Mouse (Mus musculus): Measurements from ENCODE around the gene Rpp14. TPM values are rescaled to one million over a fixed set of nuclear protein-coding genes. Genes with fewer than 3 reads are reported as not detected.
A peak's percentile ranks its signal among the peaks of the same experiment; 100 is the strongest.

Rpp14 gene
- 10 to 100 TPM; 32.7 to 40.2 TPM for total RNA-seq (2021)
- long read RNA-seq, experiment 1, transcript Rpp14-201 (6 exons, 2,401 nt) = major isoform, 30 of 37 reads
- long read RNA-seq, experiment 1, partial matches to known transcripts = 1 of 37 reads
- long read RNA-seq, experiment 1, other reads (novel, unspliced or antisense) = 6 of 37 reads
- long read RNA-seq, experiment 2, transcript Rpp14-201 (6 exons, 2,401 nt) = major isoform, 17 of 22 reads
- long read RNA-seq, experiment 2, partial matches to known transcripts = 1 of 22 reads
- long read RNA-seq, experiment 2, other reads (novel, unspliced or antisense) = 4 of 22 reads

DNA sequence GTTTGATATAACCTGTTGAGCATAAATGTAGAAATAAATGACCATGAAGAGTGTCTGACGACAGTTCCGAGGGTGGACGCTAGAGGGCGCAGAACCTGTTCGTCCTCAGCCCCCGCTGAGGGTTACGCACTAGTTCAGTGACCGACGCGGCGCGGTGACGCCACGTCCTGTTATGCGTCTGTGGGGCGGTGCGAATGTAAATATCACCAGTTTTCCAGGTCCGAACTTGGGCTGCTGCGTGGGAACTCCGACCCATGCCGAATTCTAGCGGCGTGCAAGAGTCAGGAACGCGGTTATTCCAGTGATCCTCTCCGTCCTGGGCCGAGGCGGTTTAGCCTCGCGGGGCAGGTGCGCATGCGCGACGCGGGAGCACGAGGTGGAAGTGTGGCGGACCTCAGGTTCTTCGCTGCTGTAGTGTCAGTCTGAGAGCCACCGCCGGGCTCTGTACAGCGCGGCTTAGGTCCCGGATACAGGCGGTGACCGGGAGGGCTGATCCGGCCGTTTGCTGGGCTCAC is at the start of gene Rpp14:
Gene Rpp14 (plus strand): TSS at position 203 of the 515 bp plus-strand sequence.
- H3K4me3 ChIP-seq = peak within 1 kb of the TSS; percentile 82
- peak; percentile 94 to 98 for DNase-seq (ENCODE audit: extremely low spot score in 1 of 2, low spot score in 2 of 2)
- peak within 1 kb of the TSS; percentile 99 for H3K27ac ChIP-seq
- intact Hi-C loops (cut with DNase I) = loop anchor here (5.0 kb wide), 1 partner anchor 118 kb away; no protein-coding TSS in a partner anchor
- TF ChIP-seq CTCF (IDR thresholded peaks at IDR 0.05) = peak; percentile 98

DNA sequence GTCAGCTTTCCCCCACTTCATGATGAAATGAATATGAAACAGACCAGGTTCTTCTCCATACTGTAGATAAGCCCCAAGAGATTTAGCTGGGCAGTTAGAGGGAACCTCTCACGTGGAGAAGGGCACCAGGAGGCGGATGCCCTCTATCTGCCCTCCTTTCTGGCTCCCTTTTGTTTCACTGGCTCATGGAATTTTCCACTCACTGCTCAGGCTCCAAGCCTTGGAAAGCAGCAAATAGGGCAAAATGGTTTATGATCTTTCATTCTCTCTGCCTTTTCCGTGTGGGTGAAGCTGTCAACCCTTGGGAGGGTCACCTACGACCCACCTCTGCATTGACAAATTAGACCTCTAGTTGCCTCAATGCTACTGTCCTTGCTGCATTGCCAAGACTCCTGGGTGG is 49.6 kb upstream of the Rpp14 start:
- Histone ChIP-seq H3K4me3 (no peak overlapping the region), H3K27ac (peak overlapping the region; percentile 44; the same call in 1 of the 2 replicates)
- no peak for TF ChIP-seq CTCF (IDR thresholded peaks at IDR 0.05)
- no peak for DNase-seq (ENCODE audit: extremely low spot score in 1 of 2, low spot score in 2 of 2)
- intact Hi-C loops (cut with DNase I) = loop anchor here (1.0 to 2.0 kb wide), 2 partner anchors 8 to 28 kb away; partner anchors contain the start of gene Abhd6

DNA sequence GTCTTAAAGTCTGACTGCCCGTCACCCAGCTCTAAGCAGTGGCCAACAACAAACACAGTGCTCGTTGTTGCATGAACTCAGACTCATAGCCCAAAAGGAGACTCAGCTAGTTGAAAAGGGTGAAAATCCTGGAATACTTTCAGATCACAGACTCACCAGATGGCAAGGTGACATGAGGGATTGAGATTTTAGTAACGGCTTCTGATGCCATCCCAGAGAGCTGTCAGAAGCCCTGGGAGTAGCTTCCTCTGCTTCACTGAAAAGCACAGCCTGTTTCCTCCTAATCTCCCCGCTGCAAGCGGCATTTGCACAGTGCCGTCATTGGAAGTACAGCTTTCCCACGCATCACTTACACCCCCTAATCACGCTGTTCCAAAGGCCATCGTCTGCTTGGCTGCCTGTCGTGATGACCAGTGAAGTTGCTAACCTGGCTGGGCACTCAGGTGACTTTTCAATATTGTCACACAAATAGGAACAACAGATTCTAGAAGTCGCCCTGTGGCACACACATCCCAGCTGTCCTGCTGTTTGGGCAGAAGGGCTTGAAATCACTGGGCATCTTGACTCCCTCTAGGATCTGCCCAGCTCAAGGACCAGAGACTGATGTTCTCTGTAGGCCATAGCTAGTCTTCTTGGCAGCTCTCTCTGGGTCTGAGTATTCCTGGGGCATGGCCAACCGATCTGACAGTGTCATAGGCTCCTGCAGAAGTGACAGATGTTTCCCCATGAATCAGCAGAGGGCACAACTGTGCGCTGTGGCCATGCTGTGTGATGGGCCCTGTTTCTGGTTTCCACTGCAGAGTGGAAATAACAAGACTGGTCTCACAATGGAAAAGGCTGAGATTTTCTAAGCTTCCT is 47.9 kb upstream of the Rpp14 start:
- DNase-seq (ENCODE audit: extremely low spot score in 1 of 2, low spot score in 2 of 2) = peak in 1 of 2 experiments; percentile 42
- intact Hi-C loops (cut with DNase I) = no loop called here

DNA sequence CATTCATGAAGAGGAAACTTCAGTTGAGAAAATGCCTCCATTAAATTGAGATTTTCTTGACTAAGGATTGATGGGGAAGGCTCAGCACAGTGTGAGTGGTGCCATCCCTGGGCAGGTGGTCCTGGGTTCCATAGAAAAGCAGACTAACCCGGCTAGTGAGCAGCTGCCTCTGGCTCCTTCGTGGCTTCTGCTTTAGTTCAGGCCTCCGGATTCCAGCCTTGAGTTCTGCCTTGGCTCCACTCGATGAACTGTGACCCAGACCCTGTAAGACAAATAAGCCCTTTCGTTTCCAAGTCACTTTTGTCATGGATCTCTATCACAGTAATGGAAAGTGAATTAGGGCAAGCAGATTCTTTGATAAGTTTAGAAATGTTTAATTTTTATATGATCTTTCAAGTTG is 45.6 kb upstream of the Rpp14 start:
- no peak for DNase-seq (ENCODE audit: extremely low spot score in 1 of 2, low spot score in 2 of 2)
- H3K4me3 ChIP-seq = no peak overlapping the region
- H3K27ac ChIP-seq = no peak overlapping the region
- no peak for TF ChIP-seq CTCF (IDR thresholded peaks at IDR 0.05)
- intact Hi-C loops (cut with DNase I) = no loop called here

More for the DNA sequence above, 47.9 kb upstream of the Rpp14 start:
- H3K4me3 ChIP-seq = no peak overlapping the region
- no peak for TF ChIP-seq CTCF (IDR thresholded peaks at IDR 0.05)
- H3K27ac ChIP-seq = peak overlapping the region; percentile 61

DNA sequence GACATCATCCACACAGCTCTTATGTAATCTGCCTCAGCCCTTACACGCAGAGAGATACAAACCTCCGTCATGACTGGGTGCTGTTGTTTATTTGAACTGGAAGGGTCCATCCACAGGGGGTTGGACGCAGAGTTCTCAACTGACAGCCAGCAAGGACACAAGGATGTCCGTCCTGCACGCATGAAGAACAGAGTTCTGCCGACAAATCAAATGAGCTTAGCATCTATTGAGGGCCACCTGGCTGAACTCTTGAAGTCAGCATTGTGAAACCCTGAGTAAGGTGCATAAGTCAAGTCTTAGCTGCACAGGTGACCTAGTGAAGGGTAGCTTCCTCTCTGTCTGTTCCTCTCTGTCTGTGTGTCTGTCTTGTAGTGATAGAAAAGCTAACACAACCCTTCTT is 44.2 kb upstream of the Rpp14 start:
- no peak for DNase-seq (ENCODE audit: extremely low spot score in 1 of 2, low spot score in 2 of 2)
- H3K4me3 ChIP-seq = no peak overlapping the region
- no peak overlapping the region for H3K27ac ChIP-seq
- no peak for TF ChIP-seq CTCF (IDR thresholded peaks at IDR 0.05)
- intact Hi-C loops (cut with DNase I) = no loop called here

DNA sequence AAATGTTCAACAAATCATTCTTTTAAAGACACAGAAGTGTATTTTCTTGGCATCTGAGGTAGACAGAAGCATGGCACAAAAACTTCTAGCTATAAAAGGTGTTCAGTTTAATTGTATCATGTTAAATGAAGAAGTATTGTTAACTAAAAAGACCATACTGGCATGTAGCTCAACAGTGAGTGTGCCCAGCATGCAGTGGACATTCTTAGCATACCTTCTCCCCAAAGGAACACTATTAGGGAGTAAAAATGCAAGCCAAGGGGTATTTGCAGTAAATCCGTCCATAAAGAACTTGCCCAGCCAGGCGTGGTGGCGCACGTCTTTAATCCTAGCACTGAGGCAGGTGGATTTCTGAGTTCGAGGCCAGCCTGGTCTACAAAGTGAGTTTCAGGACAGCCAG is 43.8 kb upstream of the Rpp14 start:
- no peak overlapping the region for H3K4me3 ChIP-seq
- no peak for TF ChIP-seq CTCF (IDR thresholded peaks at IDR 0.05)
- H3K27ac ChIP-seq = no peak overlapping the region
- DNase-seq (ENCODE audit: extremely low spot score in 1 of 2, low spot score in 2 of 2) = no peak
- intact Hi-C loops (cut with DNase I) = no loop called here

DNA sequence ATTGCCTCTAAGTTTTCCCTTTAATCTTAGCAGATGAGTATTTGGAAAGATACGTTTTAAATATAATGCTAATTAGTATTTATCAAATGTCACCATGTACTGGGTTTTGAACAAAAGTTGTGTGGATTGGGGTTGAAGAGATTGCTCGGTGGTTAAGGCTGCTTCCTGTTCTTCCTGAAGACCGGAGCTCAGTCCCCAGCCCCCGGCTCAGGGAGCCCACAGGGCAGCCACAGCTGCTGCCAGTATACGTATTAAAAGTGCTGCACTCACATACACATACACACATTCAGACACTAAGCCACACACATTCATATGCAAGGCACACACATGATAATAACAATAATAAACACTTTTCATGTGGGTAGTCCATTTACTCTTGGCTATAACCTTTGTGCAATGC is 42.0 kb upstream of the Rpp14 start:
- H3K4me3 ChIP-seq = no peak overlapping the region
- no peak for TF ChIP-seq CTCF (IDR thresholded peaks at IDR 0.05)
- intact Hi-C loops (cut with DNase I) = loop anchor here (1.0 kb wide), 1 partner anchor 8 kb away; no protein-coding TSS in a partner anchor
- no peak for DNase-seq (ENCODE audit: extremely low spot score in 1 of 2, low spot score in 2 of 2)
- peak overlapping the region; percentile 2; the same call in 1 of the 2 replicates for H3K27ac ChIP-seq

DNA sequence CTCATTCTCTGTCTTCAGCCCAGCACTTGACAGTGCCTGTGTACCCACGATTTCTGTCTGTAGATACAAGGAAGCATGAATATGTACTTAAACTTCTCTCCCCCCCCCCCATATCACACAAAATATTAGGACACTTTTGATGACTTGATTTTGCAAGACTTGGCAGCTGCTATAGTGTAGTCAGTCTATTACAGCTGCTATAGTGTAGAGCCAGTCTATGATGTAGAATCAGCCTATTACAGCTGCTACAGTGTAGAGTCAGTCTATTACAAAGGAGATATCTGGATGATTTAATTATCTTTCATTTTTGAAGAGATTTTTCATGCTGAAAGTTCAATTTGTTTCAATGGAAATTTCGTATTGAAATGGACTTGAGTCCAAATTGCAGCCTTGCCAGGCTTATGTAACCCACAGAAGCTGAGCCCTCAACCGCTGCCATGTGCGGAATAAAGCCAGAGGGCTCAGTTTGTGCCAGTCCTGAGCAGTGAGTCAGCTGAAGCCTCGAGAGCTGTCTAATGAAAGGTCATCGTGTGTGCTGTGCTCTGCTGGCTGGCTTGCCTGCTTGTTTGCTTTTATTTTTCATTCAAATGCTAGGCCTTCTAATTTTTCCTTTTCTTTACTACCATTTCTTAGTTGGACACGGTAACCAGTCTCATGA is 41.2 kb upstream of the Rpp14 start:
- intact Hi-C loops (cut with DNase I) = loop anchor here (1.0 kb wide), 1 partner anchor 9 kb away; no protein-coding TSS in a partner anchor
- no peak for TF ChIP-seq CTCF (IDR thresholded peaks at IDR 0.05)
- Histone ChIP-seq H3K27ac (peak overlapping the region; percentile 2; the same call in 1 of the 2 replicates), H3K4me3 (no peak overlapping the region)
- peak; percentile 34 to 53 for DNase-seq (ENCODE audit: extremely low spot score in 1 of 2, low spot score in 2 of 2)

DNA sequence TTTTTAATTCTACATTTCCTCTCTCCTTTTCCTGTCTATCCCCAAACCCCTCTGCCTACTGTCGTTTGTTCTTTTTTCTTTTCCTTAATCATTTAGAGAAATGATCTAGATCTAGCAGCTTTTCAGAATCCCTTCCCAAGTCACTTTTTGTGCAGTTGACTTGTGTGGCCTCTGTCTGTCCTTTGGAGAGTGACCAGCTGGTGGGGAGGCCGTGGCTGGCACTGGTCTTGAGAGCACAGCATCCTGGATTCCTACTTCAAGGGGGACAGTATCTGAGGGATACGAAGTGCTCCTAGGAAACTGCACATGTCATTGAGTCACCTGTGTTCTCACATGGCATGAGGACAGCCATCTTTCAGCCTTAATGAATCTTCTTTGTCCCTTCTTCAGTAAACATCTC is 40.0 kb upstream of the Rpp14 start:
- no peak overlapping the region for H3K4me3 ChIP-seq
- peak in 1 of 2 experiments; percentile 6 for DNase-seq (ENCODE audit: extremely low spot score in 1 of 2, low spot score in 2 of 2)

DNA sequence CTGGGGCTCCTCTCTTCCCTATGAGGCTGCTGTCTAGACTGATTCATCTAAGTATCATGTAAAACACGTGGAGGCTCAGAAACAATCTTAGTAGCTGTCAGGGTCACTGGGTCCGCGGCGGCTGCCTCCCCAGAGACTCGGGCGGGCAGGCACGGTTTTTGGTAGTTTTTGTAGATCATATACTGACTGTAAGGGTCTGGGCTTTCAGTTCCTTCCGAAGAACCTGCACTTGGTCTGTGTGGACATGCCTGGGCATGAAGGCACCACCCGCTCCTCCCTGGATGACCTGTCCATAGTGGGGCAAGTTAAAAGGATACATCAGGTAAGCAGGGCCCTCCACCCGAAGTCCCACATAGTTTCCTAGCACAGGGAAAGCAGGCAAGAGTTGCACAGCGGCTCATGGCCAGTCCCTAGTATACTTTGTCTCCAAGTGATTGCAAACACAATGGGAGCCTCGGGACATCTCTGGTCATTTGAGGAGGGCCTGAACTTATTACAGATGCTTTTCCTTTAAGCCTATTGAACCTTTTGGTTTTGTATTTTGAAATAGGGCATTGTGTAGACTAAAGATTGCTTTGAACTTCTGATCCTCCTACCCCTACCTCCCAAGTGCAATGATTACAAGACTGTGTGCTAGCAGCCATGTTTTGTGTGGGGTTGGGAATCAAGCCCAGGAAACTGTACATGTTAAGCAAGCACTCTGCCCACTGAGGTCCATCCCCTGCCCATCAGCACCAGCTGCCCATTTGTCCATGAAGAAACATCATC is 39.1 kb upstream of the Rpp14 start:
- TF ChIP-seq CTCF (IDR thresholded peaks at IDR 0.05) = no peak
- Histone ChIP-seq H3K4me3 (no peak overlapping the region), H3K27ac (no peak overlapping the region)
- intact Hi-C loops (cut with DNase I) = no loop called here
- DNase-seq (ENCODE audit: extremely low spot score in 1 of 2, low spot score in 2 of 2) = no peak

More for the DNA sequence above, 40.0 kb upstream of the Rpp14 start:
- H3K27ac ChIP-seq = no peak overlapping the region
- TF ChIP-seq CTCF (IDR thresholded peaks at IDR 0.05) = no peak
- intact Hi-C loops (cut with DNase I) = no loop called here

DNA sequence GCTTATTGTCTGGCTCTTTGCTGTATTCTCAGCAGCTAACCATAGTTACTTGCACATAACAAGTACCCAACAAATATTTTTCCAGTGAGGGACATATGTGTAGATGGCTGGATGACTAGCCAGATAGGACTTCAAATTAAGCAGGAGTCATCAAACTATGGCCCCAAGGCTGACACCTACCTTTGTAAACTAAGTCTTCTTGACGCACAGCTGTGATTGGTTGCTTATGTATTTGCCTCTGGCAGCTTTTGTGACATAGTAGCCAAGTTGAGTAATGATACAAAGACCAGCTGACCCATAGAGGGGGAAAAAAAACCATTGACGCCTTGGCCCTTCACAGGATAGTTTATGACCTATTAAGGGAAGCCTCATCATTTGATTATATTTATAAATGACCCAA is 38.0 kb upstream of the Rpp14 start:
- intact Hi-C loops (cut with DNase I) = no loop called here
- Histone ChIP-seq H3K27ac (no peak overlapping the region), H3K4me3 (no peak overlapping the region)
- DNase-seq (ENCODE audit: extremely low spot score in 1 of 2, low spot score in 2 of 2) = no peak
- TF ChIP-seq CTCF (IDR thresholded peaks at IDR 0.05) = no peak

Data from left cerebral cortex, adult 2 months (tissue).